Comparison of ENCODE assay signal across 12 mouse cellular contexts in genomic region chr3:37180039-37180743, GRCm38 (mm10). TPM values are rescaled to one million over a fixed set of nuclear protein-coding genes. Genes with fewer than 3 reads are reported as not detected.
A peak's percentile ranks its signal among the peaks of the same experiment; 100 is the strongest.
DNase-seq lines count a peak whose midpoint lies in the region; ATAC-seq lines count a peak whose summit lies in the region.
"Had no signal": no experiment of that assay in that cellular context is flagged by ENCODE, and none has a peak within 500 bp of the region (broad histone marks: within the 10 kb centered on the region; RNA-seq: fewer than 3 reads in every experiment).

No protein-coding gene starts in this region.

- H3K4me2 ChIP-seq in midbrain, embryonic 16.5 days (ENCODE audit: low read length): no peak overlapping the region
- H3K4me2 ChIP-seq: lung, embryonic 15.5 days had no signal

- no peak overlapping the region for H3K4me3 ChIP-seq in midbrain, embryonic 16.5 days (ENCODE audit: low read depth, low read length)
- H3K4me3 ChIP-seq: lung, embryonic 15.5 days had no signal

- 0 out of 2 replicates have a peak, but pooled peaks have one; percentile 32 for ATAC-seq in common myeloid progenitor, adult 5-6 weeks (replicated peaks; ENCODE audit: low read depth, poor library complexity, severe bottlenecking)
- no peak for ATAC-seq in midbrain, embryonic 16.5 days

- 84% methylated on average over 12 of the region's 12 CpGs for WGBS in midbrain, embryonic 16.5 days

- H3K9ac ChIP-seq in midbrain, embryonic 16.5 days (ENCODE audit: low read depth, low read length): no peak overlapping the region
- H3K9ac ChIP-seq: lung, embryonic 15.5 days had no signal

- peak; percentile 34 for DNase-seq in embryo, embryonic 11 days
- DNase-seq in embryo, embryonic 10 days (ENCODE audit: low spot score): no peak
- peak; percentile 35 for DNase-seq in retina, postnatal 1 day
- DNase-seq in retina, embryonic 14.5 days (ENCODE audit: low spot score): no peak
- DNase-seq in thymus, postnatal 14 days: peak; percentile 49
- no peak for DNase-seq in adrenal gland, postnatal 10 days

- H3K27ac ChIP-seq in midbrain, embryonic 16.5 days (ENCODE audit: low read length): no peak overlapping the region
- H3K27ac ChIP-seq: lung, embryonic 15.5 days had no signal

- no peaks in the 10 kb centered on the region for H3K9me3 ChIP-seq in midbrain, embryonic 16.5 days (replicated peaks; ENCODE audit: control insufficient read depth, low read length, poor library complexity, severe bottlenecking)
- H3K9me3 ChIP-seq: lung, embryonic 15.5 days had no signal

- H3K4me1 ChIP-seq in midbrain, embryonic 16.5 days (ENCODE audit: control insufficient read depth, insufficient read depth, low read length): no peaks in the 10 kb centered on the region

- H3K27me3 ChIP-seq in midbrain, embryonic 16.5 days (ENCODE audit: control insufficient read depth, insufficient read depth, low read depth, low read length): no peaks in the 10 kb centered on the region
- H3K27me3 ChIP-seq: lung, embryonic 15.5 days had no signal

- H3K36me3 ChIP-seq in midbrain, embryonic 16.5 days (ENCODE audit: control insufficient read depth, insufficient read depth, low read length): no peaks in the 10 kb centered on the region
- H3K36me3 ChIP-seq: lung, embryonic 15.5 days had no signal

RNA-seq across cellular contexts. Expression of gene Il21, which starts 52.2 kb away (rescaled TPM):
- not detected in 2 replicates for total RNA-seq in common myeloid progenitor, adult 5-6 weeks (2017)
- not detected for total RNA-seq in adrenal gland, postnatal 10 days (2021)
- not detected in 2 replicates for polyA plus RNA-seq in midbrain, embryonic 16.5 days (2015; fragmentation: Nextera tagmentation; extraction: Ambion mirVana)
- total RNA-seq: heart, adult 18-20 months had no signal
- polyA plus RNA-seq: embryonic facial prominence, embryonic 14.5 days; lung, embryonic 15.5 days had no signal

RNA-seq across cellular contexts. Expression of gene Il2, which starts 54.4 kb away (rescaled TPM):
- not detected in 2 replicates for total RNA-seq in common myeloid progenitor, adult 5-6 weeks (2017)
- total RNA-seq in adrenal gland, postnatal 10 days (2021): not detected
- 0.28 and 0.46 TPM in 2 replicates for polyA plus RNA-seq in midbrain, embryonic 16.5 days (2015; fragmentation: Nextera tagmentation; extraction: Ambion mirVana)
- total RNA-seq: heart, adult 18-20 months; neutrophil, adult 5-6 weeks had no signal

Comparison
In these comparisons a context has a peak if more than half of its experiments do, and no peak if none do; other contexts are left out.
1. DNase-seq: peak in embryo, embryonic 11 days (single experiment), retina, postnatal 1 day (single experiment) and thymus, postnatal 14 days (single experiment); none in embryo, embryonic 10 days (single experiment), retina, embryonic 14.5 days (single experiment) and adrenal gland, postnatal 10 days (single experiment).